Mouse (Mus musculus): Measurements from ENCODE around the gene Vsir.
A peak's percentile ranks its signal among the peaks of the same experiment; 100 is the strongest.

Gene Vsir

GRCm38 (mm10) chr10:60381142-60381925 lies 34.7 kb downstream of the Vsir start:
- no peaks in the 10 kb centered on the region for H3K36me3 ChIP-seq (ENCODE audit: insufficient read depth, low read length)
- no peak overlapping the region for H3K4me3 ChIP-seq (replicated peaks; ENCODE audit: low read length)
- peaks cover 15% of the 10 kb centered on the region for H3K9me3 ChIP-seq (ENCODE audit: low read length)
- peaks cover 6% of the 10 kb centered on the region; the same call in 1 of the 2 replicates for H3K4me1 ChIP-seq (replicated peaks; ENCODE audit: low read depth, low read length)
- no peak for TF ChIP-seq NANOG (IDR thresholded peaks at IDR 0.05; ENCODE audit: borderline replicate concordance, low read length)
- TF ChIP-seq CTCF (conservative IDR thresholded peaks at IDR 0.05; ENCODE audit: low read length): no peak
- TF ChIP-seq POU5F1 (IDR thresholded peaks at IDR 0.05; ENCODE audit: borderline replicate concordance, low read length): no peak
- H3K27me3 ChIP-seq (ENCODE audit: insufficient read depth, low read length): no peaks in the 10 kb centered on the region

GRCm38 (mm10) chr10:60388332-60388731 lies 41.7 kb downstream of the Vsir start:
- no peak for TF ChIP-seq CTCF (conservative IDR thresholded peaks at IDR 0.05; ENCODE audit: low read length)

GRCm38 (mm10) chr10:60389447-60389865 lies 42.8 kb downstream of the Vsir start:
- Histone ChIP-seq H3K4me3 (replicated peaks; ENCODE audit: low read length) (no peak overlapping the region), H3K27me3 (ENCODE audit: insufficient read depth, low read length) (no peaks in the 10 kb centered on the region), H3K36me3 (ENCODE audit: insufficient read depth, low read length) (no peaks in the 10 kb centered on the region), H3K9me3 (ENCODE audit: low read length) (peaks cover 16% of the 10 kb centered on the region), H3K4me1 (replicated peaks; ENCODE audit: low read depth, low read length) (peaks cover 22% of the 10 kb centered on the region)
- TF ChIP-seq CTCF (conservative IDR thresholded peaks at IDR 0.05; ENCODE audit: low read length) (no peak), POU5F1 (IDR thresholded peaks at IDR 0.05; ENCODE audit: borderline replicate concordance, low read length) (no peak), NANOG (IDR thresholded peaks at IDR 0.05; ENCODE audit: borderline replicate concordance, low read length) (no peak)

More at GRCm38 (mm10) chr10:60388332-60388731, 41.7 kb downstream of the Vsir start:
- Histone ChIP-seq H3K4me3 (replicated peaks; ENCODE audit: low read length) (no peak overlapping the region), H3K9me3 (ENCODE audit: low read length) (peaks cover 15% of the 10 kb centered on the region), H3K36me3 (ENCODE audit: insufficient read depth, low read length) (no peaks in the 10 kb centered on the region), H3K4me1 (replicated peaks; ENCODE audit: low read depth, low read length) (peaks cover 22% of the 10 kb centered on the region), H3K27me3 (ENCODE audit: insufficient read depth, low read length) (no peaks in the 10 kb centered on the region)

GRCm38 (mm10) chr10:60390177-60390903 lies 43.7 kb downstream of the Vsir start:
- no peaks in the 10 kb centered on the region for H3K27me3 ChIP-seq (ENCODE audit: insufficient read depth, low read length)
- H3K4me1 ChIP-seq (replicated peaks; ENCODE audit: low read depth, low read length): peaks cover 22% of the 10 kb centered on the region
- TF ChIP-seq POU5F1 (IDR thresholded peaks at IDR 0.05; ENCODE audit: borderline replicate concordance, low read length): peak; percentile 46; the same call in 1 of the 2 replicates
- TF ChIP-seq CTCF (conservative IDR thresholded peaks at IDR 0.05; ENCODE audit: low read length): no peak
- TF ChIP-seq NANOG (IDR thresholded peaks at IDR 0.05; ENCODE audit: borderline replicate concordance, low read length): no peak
- peaks cover 17% of the 10 kb centered on the region for H3K9me3 ChIP-seq (ENCODE audit: low read length)
- no peak overlapping the region for H3K4me3 ChIP-seq (replicated peaks; ENCODE audit: low read length)
- H3K36me3 ChIP-seq (ENCODE audit: insufficient read depth, low read length): no peaks in the 10 kb centered on the region

GRCm38 (mm10) chr10:60390904-60391420 lies 44.3 kb downstream of the Vsir start:
- H3K4me3 ChIP-seq (replicated peaks; ENCODE audit: low read length): no peak overlapping the region
- TF ChIP-seq POU5F1 (IDR thresholded peaks at IDR 0.05; ENCODE audit: borderline replicate concordance, low read length) (no peak), CTCF (conservative IDR thresholded peaks at IDR 0.05; ENCODE audit: low read length) (no peak), NANOG (IDR thresholded peaks at IDR 0.05; ENCODE audit: borderline replicate concordance, low read length) (no peak)
- H3K27me3 ChIP-seq (ENCODE audit: insufficient read depth, low read length): no peaks in the 10 kb centered on the region

GRCm38 (mm10) chr10:60391661-60392060 lies 45.0 kb downstream of the Vsir start:
- H3K9me3 ChIP-seq (ENCODE audit: low read length): peaks cover 10% of the 10 kb centered on the region
- no peak for TF ChIP-seq POU5F1 (IDR thresholded peaks at IDR 0.05; ENCODE audit: borderline replicate concordance, low read length)
- no peak for TF ChIP-seq CTCF (conservative IDR thresholded peaks at IDR 0.05; ENCODE audit: low read length)
- no peak for TF ChIP-seq NANOG (IDR thresholded peaks at IDR 0.05; ENCODE audit: borderline replicate concordance, low read length)
- H3K36me3 ChIP-seq (ENCODE audit: insufficient read depth, low read length): no peaks in the 10 kb centered on the region
- peaks cover 22% of the 10 kb centered on the region for H3K4me1 ChIP-seq (replicated peaks; ENCODE audit: low read depth, low read length)
- no peaks in the 10 kb centered on the region for H3K27me3 ChIP-seq (ENCODE audit: insufficient read depth, low read length)
- no peak overlapping the region for H3K4me3 ChIP-seq (replicated peaks; ENCODE audit: low read length)

More at GRCm38 (mm10) chr10:60390904-60391420, 44.3 kb downstream of the Vsir start:
- H3K36me3 ChIP-seq (ENCODE audit: insufficient read depth, low read length): no peaks in the 10 kb centered on the region
- H3K4me1 ChIP-seq (replicated peaks; ENCODE audit: low read depth, low read length): peaks cover 22% of the 10 kb centered on the region
- H3K9me3 ChIP-seq (ENCODE audit: low read length): peaks cover 11% of the 10 kb centered on the region

- peaks cover 10% of the 10 kb centered on the region for H3K9me3 ChIP-seq (ENCODE audit: low read length)
- H3K36me3 ChIP-seq (ENCODE audit: insufficient read depth, low read length): no peaks in the 10 kb centered on the region
- no peaks in the 10 kb centered on the region for H3K27me3 ChIP-seq (ENCODE audit: insufficient read depth, low read length)
- H3K4me1 ChIP-seq (replicated peaks; ENCODE audit: low read depth, low read length): peaks cover 16% of the 10 kb centered on the region
- TF ChIP-seq CTCF (conservative IDR thresholded peaks at IDR 0.05; ENCODE audit: low read length): no peak
- TF ChIP-seq NANOG (IDR thresholded peaks at IDR 0.05; ENCODE audit: borderline replicate concordance, low read length): no peak
- TF ChIP-seq POU5F1 (IDR thresholded peaks at IDR 0.05; ENCODE audit: borderline replicate concordance, low read length): no peak
- H3K4me3 ChIP-seq (replicated peaks; ENCODE audit: low read length): no peak overlapping the region
Measured at GRCm38 (mm10) chr10:60394936-60395335, 48.3 kb downstream of the Vsir start.

- peaks cover 10% of the 10 kb centered on the region for H3K9me3 ChIP-seq (ENCODE audit: low read length)
- no peaks in the 10 kb centered on the region for H3K27me3 ChIP-seq (ENCODE audit: insufficient read depth, low read length)
- no peaks in the 10 kb centered on the region for H3K36me3 ChIP-seq (ENCODE audit: insufficient read depth, low read length)
- peaks cover 9% of the 10 kb centered on the region for H3K4me1 ChIP-seq (replicated peaks; ENCODE audit: low read depth, low read length)
- TF ChIP-seq NANOG (IDR thresholded peaks at IDR 0.05; ENCODE audit: borderline replicate concordance, low read length) (no peak), POU5F1 (IDR thresholded peaks at IDR 0.05; ENCODE audit: borderline replicate concordance, low read length) (no peak), CTCF (conservative IDR thresholded peaks at IDR 0.05; ENCODE audit: low read length) (no peak)
- H3K4me3 ChIP-seq (replicated peaks; ENCODE audit: low read length): no peak overlapping the region
Measured at GRCm38 (mm10) chr10:60395605-60396004, 49.0 kb downstream of the Vsir start.

Data from E14TG2a.4 (cell line).